Mouse (Mus musculus) liver, embryonic 15.5 days (tissue): Measurements from ENCODE around the gene C1qc. TPM values are rescaled to one million over a fixed set of nuclear protein-coding genes. Genes with fewer than 3 reads are reported as not detected.

ENCODE experiments used
- ATAC-seq: fragments of 200-750 bp; cut with Nextera tagmentation; 2 replicates; pipeline ENCODE4 v1.8.0; 2017; ENCODE audit warnings: moderate number of reproducible peaks, mild to moderate bottlenecking, moderate library complexity; ENCODE audit not compliant: insufficient read depth
- H3K27ac ChIP-seq: fragments of 300-500 bp; sonication (generic); replicated peaks from 2 replicates; pipeline ENCODE4 v1.5.1; 2015; ENCODE audit warnings: mild to moderate bottlenecking, inconsistent platforms
- H3K27me3 ChIP-seq: fragments of 300-500 bp; sonication (generic); 2 replicates; pipeline ENCODE4 v1.6.1; 2015; ENCODE audit warnings: mild to moderate bottlenecking, inconsistent platforms
- H3K36me3 ChIP-seq: fragments of 300-500 bp; sonication (generic); replicated peaks from 2 replicates; pipeline ENCODE4 v1.6.1; 2015; ENCODE audit warnings: moderate library complexity, mild to moderate bottlenecking, inconsistent platforms
- H3K4me1 ChIP-seq: fragments of 300-500 bp; sonication (generic); replicated peaks from 2 replicates; pipeline ENCODE4 v1.6.1; 2015; ENCODE audit warnings: inconsistent platforms
- H3K4me2 ChIP-seq: fragments of 300-500 bp; sonication (generic); 2 replicates; pipeline ENCODE4 v1.6.1; 2015; ENCODE audit warnings: moderate library complexity, mild to moderate bottlenecking, inconsistent platforms
- H3K4me3 ChIP-seq: fragments of 300-500 bp; sonication (generic); replicated peaks from 2 replicates; pipeline ENCODE4 v1.5.1; 2015; ENCODE audit warnings: mild to moderate bottlenecking, inconsistent platforms
- H3K9ac ChIP-seq: fragments of 300-500 bp; sonication (generic); 2 replicates; pipeline ENCODE4 v1.6.1; 2015; ENCODE audit warnings: moderate library complexity, mild to moderate bottlenecking, inconsistent platforms
- H3K9me3 ChIP-seq: fragments of 300-500 bp; sonication (generic); replicated peaks from 2 replicates; pipeline ENCODE4 v1.6.1; 2016; ENCODE audit warnings: inconsistent platforms
- WGBS: fragments of 180-500 bp; shearing (Covaris S2); methylation state at CpG from one replicate; pipeline ENCODE4 v1.1.7; 2015; ENCODE audit warnings: mixed read lengths; ENCODE audit not compliant: insufficient replicate concordance; 5-methylcytosine and 5-hydroxymethylcytosine counted together
- polyA plus RNA-seq: library from polyadenylated mRNA; unstranded; fragments of >200 nt; fragmentation: Nextera tagmentation; extraction: Ambion mirVana; gene quantifications from 2 replicates; pipeline ENCODE4 v1.2.1, GENCODE M21; 2015

C1qc gene
- polyA plus RNA-seq, 1 experiment from 2014 or later: 59.0 TPM

DNA sequence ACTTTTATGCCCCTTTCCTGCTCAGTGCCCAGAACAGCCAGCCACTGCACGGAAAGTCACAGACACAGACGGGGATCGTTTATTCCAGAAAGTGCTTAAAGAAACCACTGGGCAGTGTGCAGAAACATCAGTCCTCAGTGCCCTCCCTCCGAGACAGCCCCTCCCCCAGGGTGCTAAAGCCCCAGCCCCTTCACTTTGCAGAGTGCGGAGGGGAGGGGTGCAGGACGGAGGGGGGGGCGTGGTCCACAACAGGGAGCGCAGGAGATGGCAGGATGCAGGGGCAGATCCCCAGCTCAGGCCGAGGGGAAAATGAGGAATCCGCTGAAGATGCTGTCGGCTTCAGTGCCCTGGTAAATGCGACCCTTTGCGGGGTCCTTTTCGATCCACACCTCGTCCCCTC is 3.0 kb upstream of the C1qc start:
- Histone ChIP-seq H3K9me3 (no peaks in the 10 kb centered on the region), H3K4me1 (no peaks in the 10 kb centered on the region), H3K4me3 (no peak overlapping the region), H3K36me3 (no peaks in the 10 kb centered on the region), H3K9ac (no peak overlapping the region), H3K27me3 (peaks cover 51% of the 10 kb centered on the region), H3K4me2 (no peak overlapping the region), H3K27ac (no peak overlapping the region)
- no peak for ATAC-seq
- 7% methylated on average over 15 of the region's 15 CpGs for WGBS

DNA sequence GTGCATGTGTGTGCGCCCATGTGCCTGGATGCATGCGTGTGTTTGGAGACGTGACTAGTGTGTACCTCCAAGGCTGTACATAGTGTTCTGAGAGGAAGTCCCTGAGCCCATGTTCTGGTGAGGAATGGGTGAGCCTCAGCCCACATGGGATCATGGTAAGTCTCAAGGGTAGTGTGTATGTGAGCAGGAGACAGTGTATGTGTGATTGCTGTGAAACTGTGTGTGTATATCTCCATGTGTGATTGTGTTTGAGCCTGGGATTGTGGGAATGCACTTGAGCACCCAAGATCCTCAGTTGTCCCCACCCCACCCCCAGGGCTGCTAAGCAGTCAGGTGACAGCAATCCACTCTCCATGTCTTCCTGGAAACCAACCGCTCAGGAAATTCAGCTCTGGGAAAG is 2.0 kb upstream of the C1qc start:
- H3K27ac ChIP-seq: no peak overlapping the region
- 45% methylated on average over 4 of the region's 4 CpGs for WGBS
- H3K9me3 ChIP-seq: no peaks in the 10 kb centered on the region
- H3K4me1 ChIP-seq: no peaks in the 10 kb centered on the region
- no peak for ATAC-seq
- H3K27me3 ChIP-seq: peaks cover 51% of the 10 kb centered on the region
- no peaks in the 10 kb centered on the region for H3K36me3 ChIP-seq
- H3K4me3 ChIP-seq: no peak overlapping the region
- H3K4me2 ChIP-seq: no peak overlapping the region
- H3K9ac ChIP-seq: no peak overlapping the region

DNA sequence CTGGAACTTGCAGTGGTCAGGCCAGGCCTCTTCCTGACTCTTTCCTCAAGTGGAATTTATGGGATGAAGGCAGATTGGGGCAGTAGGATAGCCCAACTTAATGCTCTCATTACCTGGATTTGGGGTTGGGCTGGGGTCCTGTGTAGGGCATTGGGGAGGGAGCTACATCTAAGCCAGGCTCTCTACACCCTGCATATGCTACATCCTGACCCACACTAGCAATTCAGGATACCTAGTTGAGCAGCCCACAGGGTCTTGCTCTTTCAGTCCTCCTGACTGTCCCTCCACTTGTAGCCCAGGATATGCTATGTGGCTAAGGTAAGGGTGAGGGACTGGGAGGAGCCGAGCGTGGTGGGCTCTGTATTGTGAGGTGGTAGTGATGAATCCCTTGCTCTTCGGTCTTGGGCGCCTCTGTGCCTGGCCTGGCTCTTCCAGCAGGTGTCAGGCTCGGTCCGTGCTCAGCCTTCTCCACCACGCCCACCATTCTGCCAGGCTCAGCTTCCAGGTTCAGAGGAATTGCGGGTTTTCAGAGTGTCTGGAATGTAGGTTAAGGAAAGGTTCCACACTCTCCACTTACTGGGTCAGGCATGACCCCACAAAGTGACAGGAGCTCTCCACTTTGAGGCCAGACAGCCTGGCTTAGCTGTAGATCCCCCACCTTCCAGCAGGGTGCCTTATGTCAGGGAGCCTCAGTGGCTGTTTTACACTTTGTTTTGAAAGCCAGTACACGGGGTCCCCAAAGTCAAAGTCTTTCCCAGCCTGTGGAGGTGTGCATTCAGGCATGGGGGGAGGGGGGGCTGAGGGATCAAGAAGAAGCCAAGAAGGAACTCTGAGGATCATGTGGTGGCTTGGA is 1.1 kb upstream of the C1qc start:
- WGBS: 6% methylated on average over 9 of the region's 9 CpGs
- Histone ChIP-seq H3K27ac (no peak overlapping the region), H3K27me3 (peaks cover 51% of the 10 kb centered on the region), H3K4me3 (no peak overlapping the region), H3K9ac (no peak overlapping the region), H3K36me3 (no peaks in the 10 kb centered on the region), H3K9me3 (no peaks in the 10 kb centered on the region), H3K4me1 (no peaks in the 10 kb centered on the region), H3K4me2 (no peak overlapping the region)
- no peak for ATAC-seq

DNA sequence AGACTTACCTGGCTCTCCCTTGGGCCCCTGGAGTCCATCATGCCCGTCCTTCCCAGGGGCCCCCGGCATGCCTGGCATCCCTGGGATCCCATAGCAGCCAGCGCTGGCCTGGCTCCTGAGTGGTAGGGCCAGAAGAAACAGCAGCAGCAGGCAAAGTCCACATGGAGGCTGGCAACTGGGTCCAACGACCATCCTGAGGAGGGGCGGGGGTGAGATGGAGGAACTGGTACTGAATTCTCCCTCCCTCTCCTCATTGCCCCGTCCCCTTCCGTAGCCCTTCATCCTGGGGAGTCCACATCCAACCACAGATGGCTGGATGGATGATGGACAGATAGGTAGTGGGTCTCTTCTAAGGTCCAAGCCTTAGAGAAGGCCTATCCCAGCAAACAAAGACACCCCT is 494 bp downstream of the C1qc start:
- no peak overlapping the region for H3K4me2 ChIP-seq
- H3K9me3 ChIP-seq: no peaks in the 10 kb centered on the region
- no peak overlapping the region for H3K27ac ChIP-seq
- WGBS: 41% methylated on average over 7 of the region's 7 CpGs
- H3K9ac ChIP-seq: no peak overlapping the region
- H3K27me3 ChIP-seq: peaks cover 43% of the 10 kb centered on the region
- no peaks in the 10 kb centered on the region for H3K4me1 ChIP-seq
- no peak for ATAC-seq
- no peak overlapping the region for H3K4me3 ChIP-seq
- no peaks in the 10 kb centered on the region for H3K36me3 ChIP-seq

DNA sequence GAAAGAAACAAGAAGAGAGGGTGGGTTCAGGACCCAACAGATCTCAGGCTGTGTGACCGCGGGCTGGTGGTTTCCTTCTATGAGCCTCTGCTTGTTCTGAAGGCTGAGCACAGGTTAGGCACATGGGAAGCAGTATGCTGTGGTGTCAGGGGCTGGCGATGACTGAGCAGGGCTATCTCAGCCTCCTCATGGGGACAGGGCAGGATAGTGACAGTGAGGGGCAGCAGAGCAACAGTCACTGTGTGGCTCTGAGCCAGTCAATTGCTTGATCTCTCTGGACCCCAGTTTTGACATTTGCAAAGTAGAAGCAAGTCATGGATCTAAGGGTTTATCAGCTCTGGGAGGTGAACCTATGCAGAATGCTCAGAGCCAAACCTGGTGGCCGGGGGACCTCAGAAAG is 1.8 kb downstream of the C1qc start:
- 60% methylated on average over 4 of the region's 4 CpGs for WGBS
- no peak for ATAC-seq
- Histone ChIP-seq H3K27ac (no peak overlapping the region), H3K4me2 (no peak overlapping the region), H3K9me3 (no peaks in the 10 kb centered on the region), H3K4me3 (no peak overlapping the region), H3K4me1 (no peaks in the 10 kb centered on the region), H3K9ac (no peak overlapping the region), H3K36me3 (no peaks in the 10 kb centered on the region), H3K27me3 (peaks cover 31% of the 10 kb centered on the region)

DNA sequence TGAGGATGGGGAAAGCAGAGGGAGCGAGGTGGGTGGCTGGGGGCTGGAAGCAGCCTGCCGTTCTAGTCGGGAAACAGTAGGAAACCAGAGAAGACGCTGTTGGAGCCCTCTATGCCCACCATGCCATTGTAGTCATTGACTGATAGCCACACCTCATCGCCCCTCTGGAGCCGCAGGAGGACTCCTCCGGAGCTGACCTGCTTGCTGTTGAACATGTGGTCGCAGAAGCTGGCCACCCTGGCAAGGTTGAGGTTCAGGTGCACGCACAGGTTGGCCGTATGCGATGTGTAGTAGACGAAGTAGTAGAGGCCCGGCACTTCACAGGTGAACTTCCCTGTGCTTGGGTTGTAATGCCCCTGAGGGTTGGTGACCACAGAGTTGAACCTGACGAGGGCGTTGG is 2.9 kb downstream of the C1qc start:
- Histone ChIP-seq H3K4me1 (no peaks in the 10 kb centered on the region), H3K4me2 (no peak overlapping the region), H3K9me3 (no peaks in the 10 kb centered on the region), H3K27ac (no peak overlapping the region), H3K36me3 (no peaks in the 10 kb centered on the region), H3K4me3 (no peak overlapping the region), H3K9ac (no peak overlapping the region), H3K27me3 (peaks cover 19% of the 10 kb centered on the region)
- no peak for ATAC-seq
- WGBS: 71% methylated on average over 15 of the region's 15 CpGs

DNA sequence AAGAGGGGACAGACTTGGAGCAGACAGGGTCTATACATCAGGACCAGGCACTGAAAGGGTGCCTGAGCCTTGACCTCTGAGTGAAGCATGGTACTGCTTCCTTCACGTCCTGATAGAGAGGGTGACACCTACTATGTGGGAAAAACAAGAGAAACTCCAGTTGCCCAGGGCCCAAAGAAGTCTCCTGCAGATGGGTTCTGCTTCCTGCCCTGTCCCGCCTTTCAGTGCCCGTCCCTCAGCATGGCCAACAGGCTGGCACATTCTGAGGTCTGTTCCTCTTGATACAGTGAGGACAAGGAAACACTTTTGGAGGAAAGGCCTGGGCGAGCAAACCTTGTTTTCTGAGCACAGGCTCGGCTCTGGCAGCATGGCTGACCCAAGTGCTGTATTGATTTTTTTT is 5.2 kb downstream of the C1qc start:
- 36% methylated on average over 5 of the region's 5 CpGs for WGBS
- no peak overlapping the region for H3K4me2 ChIP-seq
- ATAC-seq: no peak
- H3K9me3 ChIP-seq: no peaks in the 10 kb centered on the region
- no peak overlapping the region for H3K9ac ChIP-seq
- no peaks in the 10 kb centered on the region for H3K4me1 ChIP-seq
- no peak overlapping the region for H3K27ac ChIP-seq
- no peaks in the 10 kb centered on the region for H3K36me3 ChIP-seq
- H3K27me3 ChIP-seq: peaks cover 4% of the 10 kb centered on the region; the same call in 1 of the 2 replicates
- H3K4me3 ChIP-seq: no peak overlapping the region

DNA sequence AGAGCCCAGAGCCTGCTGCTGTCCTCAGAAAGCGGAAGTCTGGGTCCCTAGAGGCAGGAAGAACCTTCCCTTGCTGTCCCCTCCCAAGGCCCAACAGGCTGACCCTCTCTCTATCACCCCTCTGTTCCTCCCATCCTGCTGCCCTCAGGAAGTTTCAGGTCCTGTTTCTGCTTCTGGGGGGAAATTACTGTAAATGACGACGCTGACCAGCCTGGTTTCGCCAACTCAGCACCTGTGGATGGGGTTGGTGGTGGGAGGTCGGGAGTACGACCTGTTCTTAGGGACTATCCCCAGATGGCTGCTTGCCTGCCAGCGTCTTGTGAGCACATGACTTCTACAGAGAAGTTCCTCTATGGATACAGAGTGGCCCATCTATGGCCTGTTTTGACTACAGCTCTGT is 6.8 kb downstream of the C1qc start, which contains the start of gene C1qb:
C1qb (minus strand) TSS at position 87 of the 400 bp plus-strand sequence.
- H3K27me3 ChIP-seq: no peaks in the 10 kb centered on the region
- H3K9me3 ChIP-seq: no peaks in the 10 kb centered on the region
- WGBS: 33% methylated on average over 7 of the region's 7 CpGs
- no peaks in the 10 kb centered on the region for H3K4me1 ChIP-seq
- H3K27ac ChIP-seq: no peak within 1 kb of the TSS
- ATAC-seq: peak; percentile 44
- no peaks in the 10 kb centered on the region for H3K36me3 ChIP-seq
- no peak within 1 kb of the TSS for H3K4me3 ChIP-seq
- no peak within 1 kb of the TSS for H3K9ac ChIP-seq
- H3K4me2 ChIP-seq: no peak within 1 kb of the TSS

DNA sequence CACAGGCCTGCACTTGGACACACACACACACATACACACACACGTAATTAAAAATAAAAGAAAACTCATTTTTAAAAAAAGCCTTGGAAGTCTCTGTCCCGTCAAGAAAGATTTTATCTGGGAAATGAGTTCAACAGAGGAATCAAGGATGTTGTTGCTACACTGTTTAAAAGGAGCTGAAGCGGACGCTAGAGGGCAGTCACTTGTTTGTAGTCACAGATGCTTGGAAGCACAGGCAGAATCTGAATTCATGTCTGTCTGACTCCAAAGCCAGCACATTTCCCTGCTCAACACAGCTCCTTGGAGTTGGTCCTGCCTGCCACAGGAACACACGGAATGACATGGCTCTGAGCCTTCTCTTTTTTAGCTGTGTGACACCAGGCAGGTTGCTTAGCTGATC is 14.3 kb downstream of the C1qc start:
- 19% methylated on average over 5 of the region's 5 CpGs for WGBS
- ATAC-seq: no peak
- Histone ChIP-seq H3K4me1 (no peaks in the 10 kb centered on the region), H3K4me3 (no peak overlapping the region), H3K27me3 (no peaks in the 10 kb centered on the region; the same call in 1 of the 2 replicates), H3K36me3 (no peaks in the 10 kb centered on the region), H3K9ac (no peak overlapping the region), H3K9me3 (no peaks in the 10 kb centered on the region), H3K27ac (no peak overlapping the region), H3K4me2 (no peak overlapping the region)

DNA sequence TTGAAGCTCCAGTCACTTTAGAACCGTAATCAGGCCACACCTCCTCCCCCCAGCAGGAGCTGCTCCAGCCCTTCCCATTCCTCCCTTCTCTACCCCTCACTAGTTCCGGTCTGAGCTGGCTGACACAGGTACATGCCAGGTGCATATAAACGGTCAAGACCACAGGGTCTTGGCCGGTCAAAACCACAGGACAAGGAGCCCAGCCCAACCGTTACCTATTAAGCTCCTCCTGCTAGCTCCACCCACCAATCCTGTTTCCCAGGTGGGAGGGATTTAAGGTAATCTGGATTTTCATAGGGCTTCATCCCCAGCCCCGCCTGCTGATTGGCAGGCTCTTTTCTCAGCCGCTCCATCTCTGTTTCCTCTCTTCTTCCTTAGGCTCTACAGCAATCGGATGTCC is 14.7 kb downstream of the C1qc start:
- Histone ChIP-seq H3K4me1 (no peaks in the 10 kb centered on the region), H3K27me3 (no peaks in the 10 kb centered on the region; the same call in 1 of the 2 replicates), H3K4me3 (no peak overlapping the region), H3K27ac (no peak overlapping the region), H3K36me3 (no peaks in the 10 kb centered on the region), H3K9ac (no peak overlapping the region), H3K9me3 (no peaks in the 10 kb centered on the region), H3K4me2 (no peak overlapping the region)
- ATAC-seq: no peak
- 37% methylated on average over 8 of the region's 8 CpGs for WGBS

DNA sequence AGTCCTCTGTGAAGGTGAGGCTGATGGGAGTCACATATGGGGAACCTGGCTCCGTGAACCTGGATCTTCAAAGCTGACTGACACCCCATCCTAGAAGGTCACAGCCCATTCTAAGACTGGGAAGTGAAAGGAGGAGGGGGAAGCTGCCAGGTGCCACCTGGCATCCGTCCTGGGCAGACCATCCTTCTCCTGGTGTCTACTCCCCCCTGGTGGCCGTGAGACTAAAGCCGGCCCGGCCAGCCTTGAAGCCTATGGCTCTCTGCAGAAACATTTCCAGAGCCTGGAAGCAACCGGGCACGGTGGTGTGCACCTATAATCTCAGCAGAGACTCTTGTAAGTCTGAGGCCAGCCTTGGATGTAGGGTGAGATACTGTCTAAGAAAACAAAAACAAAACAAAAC is 15.9 kb downstream of the C1qc start:
- no peak for ATAC-seq
- Histone ChIP-seq H3K27ac (no peak overlapping the region), H3K4me1 (no peaks in the 10 kb centered on the region), H3K4me2 (no peak overlapping the region), H3K9ac (no peak overlapping the region), H3K4me3 (no peak overlapping the region), H3K27me3 (no peaks in the 10 kb centered on the region; the same call in 1 of the 2 replicates), H3K9me3 (no peaks in the 10 kb centered on the region), H3K36me3 (no peaks in the 10 kb centered on the region)
- 19% methylated on average over 7 of the region's 7 CpGs for WGBS

DNA sequence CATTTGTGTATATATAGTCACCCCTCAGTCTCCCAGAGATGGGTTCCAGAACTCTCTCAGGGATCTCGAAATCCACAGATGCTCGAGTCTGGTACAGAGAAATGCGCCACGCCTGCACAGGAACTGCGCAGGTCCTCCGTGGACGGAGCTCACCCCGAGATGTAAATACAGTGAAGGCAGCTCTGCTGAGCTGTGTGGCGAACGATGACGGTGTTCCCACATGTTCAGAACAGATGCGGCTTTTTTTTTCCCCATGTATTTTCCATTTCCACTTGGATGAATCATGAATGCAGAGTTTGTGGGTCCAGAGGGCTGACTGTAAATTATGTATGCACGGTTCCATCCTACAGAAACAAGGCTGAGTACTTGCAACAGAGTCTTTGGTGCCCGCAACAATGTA is 17.9 kb downstream of the C1qc start:
- Histone ChIP-seq H3K4me3 (no peak overlapping the region), H3K27ac (no peak overlapping the region), H3K9ac (no peak overlapping the region), H3K4me1 (no peaks in the 10 kb centered on the region), H3K27me3 (no peaks in the 10 kb centered on the region; the same call in 1 of the 2 replicates), H3K4me2 (no peak overlapping the region), H3K36me3 (no peaks in the 10 kb centered on the region), H3K9me3 (no peaks in the 10 kb centered on the region)
- ATAC-seq: no peak
- WGBS: 70% methylated on average over 14 of the region's 14 CpGs
